8 mouse cellular contexts compared by ENCODE assay signal in the genomic region with DNA sequence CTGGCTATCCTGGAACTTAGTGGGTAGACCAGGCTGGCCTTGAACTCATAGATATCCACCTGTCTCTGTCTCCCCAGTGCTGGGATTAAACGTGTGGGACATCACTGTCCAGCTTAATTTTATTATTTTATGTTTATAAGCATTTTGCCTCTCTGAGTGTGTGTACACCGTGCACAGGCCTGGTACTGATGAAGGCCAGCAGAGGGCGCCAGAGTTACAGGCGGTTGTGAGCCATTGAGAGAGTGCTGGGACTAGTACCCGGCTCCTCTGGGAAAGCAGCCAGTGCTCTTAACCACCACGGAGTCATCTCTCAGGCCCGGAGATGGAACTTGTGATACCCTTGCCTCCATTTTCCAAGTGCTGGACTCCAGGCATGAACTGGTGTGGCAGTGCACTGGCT. TPM values are rescaled to one million over a fixed set of nuclear protein-coding genes. Genes with fewer than 3 reads are reported as not detected.
DNase-seq lines count a peak whose midpoint lies in the region; ATAC-seq and TF ChIP-seq lines count a peak whose summit lies in the region.

No protein-coding gene starts in this region.

- no peak for ATAC-seq in embryonic facial prominence, embryonic 11.5 days (replicated peaks; ENCODE audit: insufficient number of reproducible peaks, low FRiP score, low TSS enrichment, low read depth)
- ATAC-seq in midbrain, postnatal 0 days (ENCODE audit: low FRiP score), result no peak

- peak; percentile 65 for TF ChIP-seq CTCF in midbrain, postnatal 0 days (IDR thresholded peaks at IDR 0.05)

- no peak overlapping the region for H3K4me3 ChIP-seq in embryonic facial prominence, embryonic 11.5 days (ENCODE audit: low read depth, low read length)
- H3K4me3 ChIP-seq in midbrain, postnatal 0 days (ENCODE audit: low read depth, low read length), result no peak overlapping the region

- H3K36me3 ChIP-seq in embryonic facial prominence, embryonic 11.5 days (replicated peaks; ENCODE audit: control insufficient read depth, insufficient read depth, low read depth, low read length), result no peaks in the 10 kb centered on the region
- no peaks in the 10 kb centered on the region for H3K36me3 ChIP-seq in midbrain, postnatal 0 days (ENCODE audit: insufficient read depth, low read length)

- DNase-seq in embryo, embryonic 10 days (ENCODE audit: low spot score), result peak; percentile 80
- no peak for DNase-seq in embryo, embryonic 9.5 days (ENCODE audit: extremely low spot score)
- peak; percentile 46 for DNase-seq in ovary, postnatal 36 days (ENCODE audit: low spot score)
- DNase-seq in ovary, postnatal 14 days (ENCODE audit: low spot score), result no peak
- peak; percentile 57 for DNase-seq in embryonic facial prominence, embryonic 11.5 days (ENCODE audit: low spot score)
- no peak for DNase-seq in midbrain, postnatal 0 days (ENCODE audit: low spot score)
- DNase-seq in layer of hippocampus, postnatal 14 days (ENCODE audit: low spot score in 2 of 2), result no peak
- no peak for DNase-seq in urinary bladder, postnatal 10 days (ENCODE audit: low spot score)

- no peaks in the 10 kb centered on the region for H3K9me3 ChIP-seq in embryonic facial prominence, embryonic 11.5 days (replicated peaks; ENCODE audit: control insufficient read depth, low read length)
- no peaks in the 10 kb centered on the region for H3K9me3 ChIP-seq in midbrain, postnatal 0 days (ENCODE audit: low read length)

- no peak overlapping the region for H3K27ac ChIP-seq in embryonic facial prominence, embryonic 11.5 days (replicated peaks; ENCODE audit: low read depth, low read length)
- H3K27ac ChIP-seq in midbrain, postnatal 0 days (ENCODE audit: low read depth, low read length), result no peak overlapping the region

- H3K9ac ChIP-seq in embryonic facial prominence, embryonic 11.5 days (replicated peaks; ENCODE audit: low read length), result no peak overlapping the region
- H3K9ac ChIP-seq in midbrain, postnatal 0 days (replicated peaks; ENCODE audit: low read length, poor library complexity, severe bottlenecking), result no peak overlapping the region

- no peaks in the 10 kb centered on the region for H3K4me1 ChIP-seq in embryonic facial prominence, embryonic 11.5 days (ENCODE audit: control insufficient read depth, insufficient read depth, low read length)
- no peaks in the 10 kb centered on the region for H3K4me1 ChIP-seq in midbrain, postnatal 0 days (ENCODE audit: insufficient read depth, low read length)

- no peak overlapping the region for H3K4me2 ChIP-seq in embryonic facial prominence, embryonic 11.5 days (ENCODE audit: low read depth, low read length)
- no peak overlapping the region for H3K4me2 ChIP-seq in midbrain, postnatal 0 days (ENCODE audit: low read depth, low read length, poor library complexity, severe bottlenecking)

- H3K27me3 ChIP-seq in embryonic facial prominence, embryonic 11.5 days (ENCODE audit: control insufficient read depth, insufficient read depth, low read length), result no peaks in the 10 kb centered on the region
- no peaks in the 10 kb centered on the region for H3K27me3 ChIP-seq in midbrain, postnatal 0 days (ENCODE audit: insufficient read depth, low read length)

- WGBS in embryonic facial prominence, embryonic 11.5 days, result 28% methylated on average over 7 of the region's 7 CpGs
- WGBS in midbrain, postnatal 0 days, result 25% methylated on average over 7 of the region's 7 CpGs

RNA-seq across cellular contexts. Expression of gene Ece1, which starts 4.9 kb away (rescaled TPM):
- 32.2 and 38.0 TPM in 2 replicates for polyA plus RNA-seq in embryonic facial prominence, embryonic 11.5 days (2014; fragmentation: Nextera tagmentation; extraction: Ambion mirVana)
- total RNA-seq in midbrain, postnatal 0 days (2014; rRNA removed), result 36.3 and 51.9 TPM in 2 replicates
- polyA plus RNA-seq in midbrain, postnatal 0 days (2015; fragmentation: Nextera tagmentation; extraction: Ambion mirVana), result 23.2 and 23.7 TPM in 2 replicates
- total RNA-seq in layer of hippocampus, postnatal 14 days (2021), result 10 to 100 TPM; 49.3 to 57.2 TPM

Comparison
In these comparisons a context has a peak if more than half of its experiments do, and no peak if none do; other contexts are left out.
1. DNase-seq: peak in embryo, embryonic 10 days (single experiment), ovary, postnatal 36 days (single experiment) and embryonic facial prominence, embryonic 11.5 days (single experiment); none in embryo, embryonic 9.5 days (single experiment), ovary, postnatal 14 days (single experiment), midbrain, postnatal 0 days (single experiment), layer of hippocampus, postnatal 14 days (0 of 2) and urinary bladder, postnatal 10 days (single experiment).